Mouse (Mus musculus): ENCODE data around the gene Gfy.
A peak's percentile ranks its signal among the peaks of the same experiment; 100 is the strongest.
"Not testable (repeated sequence)": the region's sequence is repeated elsewhere in the genome, so short reads cannot be mapped to it uniquely, and the experiment has no call there.

Gfy gene

GRCm38 (mm10) chr7:45193406-45193805 is 14.0 kb upstream of the Gfy start:
- DNase-seq: no peak

GRCm38 (mm10) chr7:45192585-45193310 is 13.4 kb upstream of the Gfy start:
- DNase-seq: no peak

- DNase-seq: no peak
These were observed 12.5 kb upstream of the Gfy start for GRCm38 (mm10) chr7:45191803-45192363.

GRCm38 (mm10) chr7:45191161-45191560 is 11.8 kb upstream of the Gfy start:
- DNase-seq: no peak

GRCm38 (mm10) chr7:45190186-45190585 is 10.8 kb upstream of the Gfy start:
- DNase-seq: no peak

GRCm38 (mm10) chr7:45189600-45189999 is 10.2 kb upstream of the Gfy start:
- no peak for DNase-seq

GRCm38 (mm10) chr7:45185921-45186320 is 6.6 kb upstream of the Gfy start:
- no peak for DNase-seq

- no peak for DNase-seq
These were observed 4.3 kb upstream of the Gfy start for GRCm38 (mm10) chr7:45183672-45184071.

- DNase-seq: no peak
These were observed 3.2 kb upstream of the Gfy start for GRCm38 (mm10) chr7:45182606-45183005.

GRCm38 (mm10) chr7:45182199-45182601 is 2.8 kb upstream of the Gfy start:
- DNase-seq: peak; percentile 92 to 94

- DNase-seq: no peak
These were observed 2.2 kb upstream of the Gfy start for GRCm38 (mm10) chr7:45181540-45181939.

GRCm38 (mm10) chr7:45180896-45181477 is 1.6 kb upstream of the Gfy start, which contains the start of gene Pth2:
Gene Pth2, plus strand, starts transcription at chr7:45180995.
- no peak for DNase-seq

- no peak for DNase-seq
These were observed 819 bp downstream of the Gfy start for GRCm38 (mm10) chr7:45178550-45178949.

- DNase-seq: no peak
These were observed 3.0 kb downstream of the Gfy start for GRCm38 (mm10) chr7:45176356-45176755.

GRCm38 (mm10) chr7:45175929-45176328 is 3.4 kb downstream of the Gfy start:
- no peak for DNase-seq

GRCm38 (mm10) chr7:45175398-45175797 is 4.0 kb downstream of the Gfy start:
- DNase-seq: no peak

- no peak for DNase-seq
These were observed 4.6 kb downstream of the Gfy start for GRCm38 (mm10) chr7:45174567-45175280.

- DNase-seq: not testable (repeated sequence)
These were observed 5.6 kb downstream of the Gfy start for GRCm38 (mm10) chr7:45173772-45174171.

- no peak for DNase-seq
These were observed 6.4 kb downstream of the Gfy start for GRCm38 (mm10) chr7:45172974-45173373.

GRCm38 (mm10) chr7:45169495-45169894 is 9.9 kb downstream of the Gfy start:
- no peak for DNase-seq

- DNase-seq: no peak
These were observed 10.7 kb downstream of the Gfy start for GRCm38 (mm10) chr7:45168656-45169055.

GRCm38 (mm10) chr7:45167761-45168445 is 11.5 kb downstream of the Gfy start:
- no peak for DNase-seq

GRCm38 (mm10) chr7:45166950-45167401 is 12.4 kb downstream of the Gfy start:
- no peak for DNase-seq

Data from lung, adult 18-20 months (tissue).